Mouse (Mus musculus) neural tube, embryonic 10.5 days (tissue): Measurements from ENCODE around the gene 1700015G11Rik.

ENCODE experiments used
- DNase-seq: peaks from one replicate; pipeline ENCODE4 v3.0.0-alpha.2; 2017; ENCODE audit warnings: low spot score; ENCODE audit errors: extremely low spot score

Gene 1700015G11Rik

DNA sequence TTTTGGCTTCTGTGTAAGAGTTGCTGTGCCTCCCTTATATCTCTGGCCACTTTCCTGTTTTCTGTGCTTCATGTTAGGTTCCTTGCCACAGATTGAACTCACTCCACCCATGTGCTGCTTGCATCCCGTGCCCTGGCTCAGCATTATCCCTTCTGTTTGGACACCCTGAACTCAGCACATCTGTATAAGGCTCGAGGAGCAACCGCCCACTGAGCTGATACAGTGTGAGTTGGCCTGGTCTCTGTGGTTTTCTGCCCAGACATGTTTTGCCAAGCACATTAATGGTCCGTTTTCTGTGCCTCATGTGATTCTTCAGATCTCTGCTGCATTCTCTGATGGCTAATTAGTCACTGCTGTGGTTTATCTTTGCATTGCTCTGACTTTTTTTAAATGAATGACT is 47.9 kb downstream of the 1700015G11Rik start:
- no peak for DNase-seq

DNA sequence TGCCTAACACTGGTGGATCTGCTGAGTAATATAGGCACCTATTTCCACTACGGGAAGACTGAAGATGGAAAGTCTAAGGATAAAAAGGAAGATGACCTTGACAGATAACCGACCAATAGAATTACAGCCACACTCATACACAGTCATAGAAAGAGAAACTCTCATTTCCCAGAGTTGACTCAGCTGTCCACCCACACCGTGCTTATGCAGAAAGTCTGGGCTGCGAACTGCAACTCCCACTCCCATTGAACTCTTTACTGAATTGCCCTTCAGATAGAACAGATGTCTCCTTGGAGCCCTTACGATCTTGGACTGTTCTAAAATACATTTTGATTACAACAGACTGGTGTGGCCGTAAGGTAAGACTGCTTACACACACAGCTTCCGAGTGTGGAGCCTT is 50.8 kb downstream of the 1700015G11Rik start:
- DNase-seq = no peak

DNA sequence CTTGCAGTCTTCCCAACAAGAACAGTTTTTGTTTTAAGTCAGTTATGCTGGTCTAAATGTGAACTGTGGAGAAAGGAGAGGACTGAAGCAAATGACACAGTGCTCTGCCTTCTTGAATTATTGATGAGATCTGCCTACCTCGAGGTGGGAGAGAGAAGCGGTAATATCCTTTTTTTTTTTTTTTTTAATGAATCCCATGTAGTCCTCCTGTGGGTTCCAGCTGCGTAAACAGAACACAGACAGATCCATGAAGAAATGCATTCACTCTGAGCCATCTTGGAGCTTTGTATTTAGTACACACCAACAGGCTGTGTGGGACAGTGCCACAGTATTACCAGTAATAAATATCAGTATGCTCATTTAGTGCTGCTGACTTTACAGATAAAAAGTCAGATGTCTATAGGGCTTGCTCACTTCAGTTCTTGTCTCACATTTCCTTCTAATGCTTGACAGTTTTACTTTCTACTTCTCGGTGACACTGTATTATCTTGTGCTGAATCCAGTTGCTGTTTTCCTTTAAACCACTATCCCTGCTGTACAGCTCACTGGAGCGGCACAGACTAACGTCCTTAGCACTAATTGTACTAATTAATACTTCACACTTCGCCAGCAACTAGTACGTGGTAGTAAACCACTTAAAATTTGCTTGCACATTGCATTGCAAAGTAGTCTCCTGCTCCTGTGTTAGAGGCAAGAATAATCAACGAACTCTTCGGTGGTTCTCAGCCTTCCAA is 53.1 kb downstream of the 1700015G11Rik start:
- no peak for DNase-seq
